Comparison of ENCODE assay signal across 10 mouse cellular contexts in the genomic region with DNA sequence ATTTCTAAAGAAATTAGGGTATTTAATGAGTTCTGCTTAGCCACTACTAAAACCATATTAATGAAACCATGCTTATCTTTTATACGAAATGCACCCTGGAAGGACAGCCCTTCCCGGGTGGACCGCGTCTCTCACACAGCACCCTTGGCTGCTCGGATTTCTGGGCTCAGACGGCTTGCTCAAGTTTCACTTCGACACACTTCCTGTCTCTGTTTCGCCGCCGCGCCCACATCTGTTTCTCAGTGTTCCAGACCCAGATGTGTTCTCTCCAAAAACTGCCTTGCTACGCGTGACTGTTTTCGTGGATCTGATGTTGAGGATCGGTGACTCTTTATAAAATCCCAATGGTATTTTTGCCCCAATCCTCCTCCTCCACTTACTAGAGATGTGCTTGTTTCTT.
DNase-seq lines count a peak whose midpoint lies in the region; ATAC-seq lines count a peak whose summit lies in the region.
"Had no signal": no experiment of that assay in that cellular context is flagged by ENCODE, and none has a peak within 500 bp of the region (broad histone marks: within the 10 kb centered on the region; RNA-seq: fewer than 3 reads in every experiment).

No protein-coding gene starts in this region.

- H3K9ac ChIP-seq in heart, embryonic 12.5 days: no peak overlapping the region
- H3K9ac ChIP-seq: intestine, embryonic 15.5 days; liver, embryonic 13.5 days had no signal

- WGBS in heart, embryonic 12.5 days: 82% methylated on average over 15 of the region's 15 CpGs
- 60% methylated on average over 15 of the region's 15 CpGs for WGBS in embryonic facial prominence, embryonic 10.5 days

- no peak for ATAC-seq in heart, embryonic 12.5 days (ENCODE audit: insufficient number of reproducible peaks, low FRiP score)
- no peak for ATAC-seq in erythroid progenitor cell, adult 5-6 weeks (replicated peaks; ENCODE audit: low FRiP score, poor library complexity, severe bottlenecking)
- ATAC-seq: intestine, embryonic 15.5 days had no signal

- H3K27ac ChIP-seq in heart, embryonic 12.5 days (ENCODE audit: poor library complexity, severe bottlenecking): no peak overlapping the region
- peak overlapping the region; percentile 72 for H3K27ac ChIP-seq in embryonic facial prominence, embryonic 10.5 days (replicated peaks)
- H3K27ac ChIP-seq: intestine, embryonic 15.5 days; liver, embryonic 13.5 days had no signal

- DNase-seq in heart, adult 18-20 months: peak; percentile 61 to 77
- DNase-seq in embryonic facial prominence, embryonic 10.5 days (ENCODE audit: low spot score): peak; percentile 64
- peak; percentile 56 to 62 for DNase-seq in heart, adult 9 months (ENCODE audit: low spot score in 2 of 2)
- DNase-seq in lung, postnatal 14 days: peak; percentile 39
- DNase-seq in layer of hippocampus, adult 9-11 months: no peak
- no peak for DNase-seq in thymus, adult 18-20 months
- DNase-seq: liver, embryonic 13.5 days had no signal

- H3K4me2 ChIP-seq in heart, embryonic 12.5 days: no peak overlapping the region
- H3K4me2 ChIP-seq: intestine, embryonic 15.5 days; liver, embryonic 13.5 days had no signal

- H3K27me3 ChIP-seq in heart, embryonic 12.5 days (replicated peaks): no peaks in the 10 kb centered on the region
- H3K27me3 ChIP-seq in embryonic facial prominence, embryonic 10.5 days (replicated peaks; ENCODE audit: low read depth, poor library complexity, severe bottlenecking): no peaks in the 10 kb centered on the region
- H3K27me3 ChIP-seq: intestine, embryonic 15.5 days; liver, embryonic 13.5 days had no signal

- no peaks in the 10 kb centered on the region for H3K36me3 ChIP-seq in heart, embryonic 12.5 days
- no peaks in the 10 kb centered on the region for H3K36me3 ChIP-seq in embryonic facial prominence, embryonic 10.5 days (replicated peaks)
- H3K36me3 ChIP-seq: intestine, embryonic 15.5 days; liver, embryonic 13.5 days had no signal

- H3K9me3 ChIP-seq in heart, embryonic 12.5 days (replicated peaks): no peaks in the 10 kb centered on the region
- no peaks in the 10 kb centered on the region for H3K9me3 ChIP-seq in embryonic facial prominence, embryonic 10.5 days
- H3K9me3 ChIP-seq: intestine, embryonic 15.5 days; liver, embryonic 13.5 days had no signal

- H3K4me1 ChIP-seq in heart, embryonic 12.5 days (replicated peaks): no peaks in the 10 kb centered on the region
- H3K4me1 ChIP-seq in embryonic facial prominence, embryonic 10.5 days: peaks cover 23% of the 10 kb centered on the region
- H3K4me1 ChIP-seq: intestine, embryonic 15.5 days; liver, embryonic 13.5 days had no signal

- no peak overlapping the region for H3K4me3 ChIP-seq in heart, embryonic 12.5 days
- no peak overlapping the region for H3K4me3 ChIP-seq in embryonic facial prominence, embryonic 10.5 days
- H3K4me3 ChIP-seq: intestine, embryonic 15.5 days; liver, embryonic 13.5 days had no signal

Comparison
In these comparisons a context has a peak if more than half of its experiments do, and no peak if none do; other contexts are left out.
1. DNase-seq: peak in heart, adult 18-20 months (2 of 2), embryonic facial prominence, embryonic 10.5 days (single experiment), heart, adult 9 months (2 of 2) and lung, postnatal 14 days (single experiment); none in layer of hippocampus, adult 9-11 months (single experiment) and thymus, adult 18-20 months (0 of 2).